Mouse (Mus musculus) CD8-positive naive resting alpha-beta T cell, adult 57 days (primary cell): ENCODE data around the gene Olfr1299. TPM values are rescaled to one million over a fixed set of nuclear protein-coding genes. Genes with fewer than 3 reads are reported as not detected.

ENCODE experiments used
- total RNA-seq: library from RNA; stranded (reverse); gene quantifications from one replicate; pipeline ENCODE4 v1.2.4, GENCODE M21; 2023

Olfr1299 gene
- total RNA-seq, result not detected

GRCm38 (mm10) chr2:111661119-111661518 is at the start of gene Olfr1299:
TSS of gene Olfr1299 (plus strand) at chr2:111661419.

GRCm38 (mm10) chr2:111626397-111626796 is 34.8 kb upstream of the Olfr1299 start, which contains the start of gene Olfr1297:
TSS of gene Olfr1297 (minus strand) at chr2:111626497.

GRCm38 (mm10) chr2:111649101-111649500 is 12.1 kb upstream of the Olfr1299 start, which contains the start of gene Olfr1298:
TSS of gene Olfr1298 (minus strand) at chr2:111649201.

Other genes with a start within 250 kb of the Olfr1299 start
- gene Olfr1286, start 238.3 kb upstream of the Olfr1299 start, total RNA-seq, result not detected
- not detected for gene Olfr1287, start 212.3 kb upstream of the Olfr1299 start, total RNA-seq
- not detected for gene Olfr1288, start 187.3 kb upstream of the Olfr1299 start, total RNA-seq
- not detected for gene Olfr1289, start 180.6 kb upstream of the Olfr1299 start, total RNA-seq
- not detected for gene Olfr1290, start 167.6 kb upstream of the Olfr1299 start, total RNA-seq
- not detected for gene Olfr1291-ps1, start 164.2 kb upstream of the Olfr1299 start, total RNA-seq
- gene Olfr1293-ps, start 136.2 kb upstream of the Olfr1299 start, total RNA-seq, result not detected
- not detected for gene Olfr1294, start 121.1 kb upstream of the Olfr1299 start, total RNA-seq
- not detected for gene Olfr1295, start 91.7 kb upstream of the Olfr1299 start, total RNA-seq
- not detected for gene Olfr1297, start 34.9 kb upstream of the Olfr1299 start, total RNA-seq
- not detected for gene Olfr1298, start 12.2 kb upstream of the Olfr1299 start, total RNA-seq
- gene Olfr1301, start 89.6 kb downstream of the Olfr1299 start, total RNA-seq, result not detected
- gene Olfr1302, start 116.0 kb downstream of the Olfr1299 start, total RNA-seq, result not detected
- gene Olfr1303, start 158.9 kb downstream of the Olfr1299 start, total RNA-seq, result not detected
- not detected for gene Olfr1305, start 215.7 kb downstream of the Olfr1299 start, total RNA-seq